Mouse (Mus musculus) brain, adult 2 months (tissue): ENCODE data around the gene Rgs14.
A peak's percentile ranks its signal among the peaks of the same experiment; 100 is the strongest.

Source experiments
- DNase-seq: peaks from one replicate; pipeline ENCODE4 v3.0.0; 2011; ENCODE audit warnings: low read depth, low spot score

The Rgs14 gene

DNA sequence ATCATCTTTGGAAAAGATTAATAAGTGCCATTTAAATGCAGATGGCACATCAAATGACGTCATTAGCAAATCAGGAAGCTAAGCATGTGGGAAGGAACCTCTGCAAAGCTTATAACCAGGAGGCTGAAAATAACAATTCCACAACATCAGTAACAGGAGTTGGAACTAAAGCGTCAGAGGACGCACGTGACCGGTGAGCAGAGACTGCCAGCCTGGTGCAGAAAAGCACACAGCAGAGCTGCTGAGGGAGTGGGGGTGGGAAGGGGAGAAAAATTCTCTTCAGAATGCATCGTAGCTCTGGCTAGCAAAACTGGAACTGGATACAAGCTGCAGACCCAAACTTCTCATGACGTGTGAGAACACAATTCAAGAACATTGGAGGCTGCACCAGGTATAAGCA is 25.2 kb upstream of the Rgs14 start:
- DNase-seq: peak; percentile 82

DNA sequence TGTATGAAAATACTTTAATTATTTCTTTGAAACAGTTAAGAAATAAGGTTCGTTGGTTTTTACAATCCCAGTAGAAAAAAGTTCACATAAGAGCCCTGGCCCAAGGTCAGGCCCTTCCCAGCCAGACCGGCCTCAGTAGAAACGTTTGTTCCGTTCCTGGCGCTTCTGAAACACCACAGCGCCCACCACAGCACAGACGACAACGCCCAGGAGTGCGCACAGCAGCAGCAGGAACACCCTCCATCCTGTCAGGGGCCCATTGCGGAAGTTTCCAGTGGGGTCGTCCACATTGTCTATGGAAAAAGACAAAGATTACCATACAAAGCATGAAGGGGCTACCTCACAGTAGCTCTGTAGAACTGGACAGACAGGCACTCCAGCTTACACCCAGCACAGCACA is 22.8 kb upstream of the Rgs14 start:
- DNase-seq: no peak

- no peak for DNase-seq
Measured at GRCm38 (mm10) chr13:55361145-55361544, 8.4 kb upstream of the Rgs14 start.

DNA sequence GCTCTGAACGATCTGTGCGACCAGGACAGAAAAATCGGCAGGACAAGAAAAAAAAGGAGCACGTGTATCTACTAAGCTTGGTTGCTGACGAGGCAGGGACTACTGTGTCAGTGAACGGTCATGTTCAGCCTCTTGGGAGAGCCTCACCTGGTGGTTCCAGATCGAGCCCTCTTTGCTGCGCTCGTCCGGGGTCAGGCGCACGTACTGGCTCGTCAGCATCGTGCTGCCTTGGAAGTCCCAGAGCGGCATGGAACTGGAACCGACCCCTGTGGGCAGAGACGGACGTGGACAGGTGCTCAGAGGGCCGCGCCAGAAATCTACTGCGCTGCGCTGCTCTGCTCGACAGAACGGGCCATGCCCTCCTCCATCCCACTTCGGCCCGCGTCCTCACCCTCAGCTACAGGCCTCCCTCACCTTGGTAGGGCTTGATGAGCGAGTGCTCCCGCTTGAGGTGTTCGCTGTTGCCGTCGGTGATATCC is 7.5 kb upstream of the Rgs14 start:
- DNase-seq: peak; percentile 19

GRCm38 (mm10) chr13:55362453-55363060 is 7.0 kb upstream of the Rgs14 start, which contains the start of gene Lman2:
Lman2 (minus strand) TSS chr13:55362783.
- peak; percentile 100 for DNase-seq

DNA sequence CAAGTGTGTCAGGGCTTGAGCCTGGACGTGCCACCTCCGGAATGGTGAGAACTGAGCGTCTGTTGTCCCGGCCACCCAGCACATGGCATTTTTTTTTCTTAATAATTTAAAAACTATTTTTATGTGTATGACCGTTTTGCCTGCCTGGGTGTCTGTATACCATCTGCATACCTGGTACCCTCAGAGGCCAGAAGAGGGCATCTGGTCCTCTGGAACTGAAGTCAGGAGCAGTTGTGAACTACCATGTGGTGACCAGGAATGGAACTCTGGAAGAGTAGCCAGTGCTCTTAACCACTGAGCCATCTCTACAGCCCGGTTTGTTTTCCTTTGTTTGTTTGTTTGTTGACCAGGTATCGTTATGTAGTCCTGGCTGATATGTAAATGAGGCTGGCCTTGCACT is 1.1 kb upstream of the Rgs14 start:
- DNase-seq: no peak

GRCm38 (mm10) chr13:55370234-55370633 is 702 bp downstream of the Rgs14 start:
- DNase-seq: no peak

DNA sequence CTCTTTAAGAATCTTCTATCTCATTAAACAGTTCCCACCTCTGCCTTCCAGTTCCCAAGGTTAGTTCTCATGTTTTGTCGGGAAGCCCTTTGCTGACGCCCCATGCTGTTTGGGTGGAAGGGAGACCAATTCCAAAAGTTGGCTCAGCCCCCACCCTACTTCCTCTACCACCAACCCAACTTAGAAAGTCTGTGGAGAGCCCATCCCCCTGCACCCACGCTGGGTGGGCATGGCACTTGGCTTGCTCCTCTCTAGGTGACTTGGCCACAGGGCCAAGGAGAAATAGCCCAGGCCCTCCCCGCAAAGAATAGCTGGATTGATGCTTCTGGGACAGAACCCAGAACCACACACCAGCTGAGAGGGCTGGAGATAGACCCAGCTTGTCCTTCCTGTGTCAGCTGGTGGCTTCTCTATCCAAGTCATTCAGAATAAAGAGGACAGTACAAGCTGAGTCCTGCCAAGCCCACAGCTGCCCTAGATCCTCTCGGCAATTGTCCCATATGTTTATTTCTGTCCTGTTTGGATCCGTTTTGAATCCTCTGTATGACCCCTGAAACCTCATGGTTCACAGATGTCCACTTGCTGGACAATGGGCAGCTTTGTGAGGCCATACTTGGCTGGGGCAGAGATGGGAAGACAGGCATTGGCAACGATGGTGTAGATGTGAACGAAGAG is 1.6 kb downstream of the Rgs14 start:
- DNase-seq: peak; percentile 94

- DNase-seq: no peak
Measured at GRCm38 (mm10) chr13:55371740-55372139, 2.2 kb downstream of the Rgs14 start.

GRCm38 (mm10) chr13:55374206-55374924 is 4.8 kb downstream of the Rgs14 start:
- DNase-seq: no peak

DNA sequence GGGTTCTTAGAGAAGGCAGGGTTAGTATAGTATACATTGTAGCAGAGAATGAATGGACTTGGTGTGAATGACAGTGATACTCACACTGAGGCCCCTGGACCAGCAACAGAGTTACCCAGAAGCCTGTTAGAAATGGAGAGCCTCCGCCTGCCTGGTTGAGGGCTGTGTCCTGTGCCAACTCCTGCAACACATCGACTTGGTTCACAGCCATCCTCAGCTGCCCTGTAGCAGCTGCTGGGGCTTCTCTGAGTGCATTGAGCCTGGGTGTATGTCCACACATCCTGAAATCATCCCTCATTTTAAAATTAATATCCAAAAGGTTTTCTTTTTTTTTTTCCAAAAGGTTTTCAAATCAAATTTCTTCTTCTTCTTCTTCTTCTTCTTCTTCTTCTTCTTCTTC is 6.3 kb downstream of the Rgs14 start:
- peak; percentile 47 for DNase-seq

DNA sequence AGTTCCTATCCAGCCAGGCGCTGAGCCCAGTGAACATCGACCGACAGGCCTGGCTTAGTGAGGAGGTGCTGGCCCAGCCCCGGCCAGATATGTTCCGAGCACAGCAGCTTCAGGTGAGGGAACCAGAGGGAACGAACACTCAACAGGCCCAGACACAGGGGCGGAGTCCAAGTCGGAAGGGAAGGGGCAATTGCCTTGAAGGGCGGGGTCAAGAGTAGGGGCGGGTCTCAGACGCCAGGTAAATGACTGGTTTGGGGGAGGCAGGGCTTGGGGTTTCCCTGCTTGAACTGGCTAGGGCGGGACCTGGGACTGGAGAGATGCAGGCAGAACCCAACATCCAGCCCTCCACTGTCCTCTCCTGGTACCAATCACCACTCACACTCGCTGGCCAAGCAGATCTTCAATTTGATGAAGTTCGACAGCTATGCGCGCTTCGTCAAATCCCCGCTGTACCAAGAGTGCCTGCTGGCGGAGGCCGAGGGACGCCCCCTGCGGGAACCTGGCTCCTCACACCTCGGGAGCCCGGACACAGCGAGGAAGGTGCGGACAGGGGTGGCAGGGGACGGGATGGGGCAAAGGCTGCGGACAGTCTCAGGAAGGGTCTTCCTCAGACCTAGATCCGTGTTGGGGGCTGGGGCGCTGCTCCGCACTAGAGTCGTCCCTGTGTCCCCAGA is 9.5 kb downstream of the Rgs14 start:
- DNase-seq: no peak

DNA sequence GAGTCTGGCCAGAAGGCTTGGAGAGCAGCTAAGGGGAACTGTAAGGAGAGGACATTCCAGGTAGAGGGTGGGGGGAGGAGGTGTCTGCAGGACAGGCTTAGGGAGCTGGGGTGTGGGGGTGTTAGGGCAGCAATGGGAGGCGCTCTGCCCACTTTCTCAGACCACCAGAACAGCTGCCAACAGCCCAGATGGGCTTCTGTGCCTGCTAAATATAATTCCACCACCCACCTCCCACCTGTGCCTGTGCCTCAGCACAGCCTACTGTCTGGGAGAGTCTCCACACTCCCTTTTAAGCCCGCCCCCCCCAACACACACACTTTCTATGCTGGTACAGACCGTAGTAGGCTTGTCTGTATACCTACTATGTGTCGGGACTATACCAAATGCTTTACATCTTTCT is 12.3 kb downstream of the Rgs14 start:
- peak; percentile 89 for DNase-seq

DNA sequence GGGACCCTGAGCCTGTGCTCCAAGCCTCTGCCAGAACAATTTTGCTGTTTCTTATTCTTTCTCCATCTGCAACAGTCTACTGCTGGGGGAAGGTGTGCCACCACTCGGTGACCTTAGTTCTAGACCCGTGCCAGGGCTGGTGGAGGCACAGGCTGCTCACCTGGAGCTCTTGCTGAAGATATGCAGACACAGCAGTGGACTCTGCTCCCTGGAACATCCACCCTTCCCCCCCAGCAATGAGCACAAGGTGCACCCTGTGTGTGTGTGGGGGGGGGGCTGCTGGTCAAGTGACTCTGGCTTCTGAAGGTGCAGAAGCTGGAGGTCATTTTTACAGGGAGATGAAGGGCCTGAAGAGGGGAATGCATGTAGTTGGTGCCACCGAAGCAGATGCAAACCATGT is 21.1 kb downstream of the Rgs14 start:
- no peak for DNase-seq

- DNase-seq: no peak
Measured at GRCm38 (mm10) chr13:55391626-55392029, 22.1 kb downstream of the Rgs14 start.

- DNase-seq: no peak
Measured at GRCm38 (mm10) chr13:55392933-55393332, 23.4 kb downstream of the Rgs14 start.

GRCm38 (mm10) chr13:55398088-55398487 is 28.6 kb downstream of the Rgs14 start, which contains the start of gene Slc34a1:
Slc34a1 (plus strand) TSS chr13:55398187.
- DNase-seq: no peak

- no peak for DNase-seq
Measured at GRCm38 (mm10) chr13:55399300-55400038, 29.9 kb downstream of the Rgs14 start.

DNA sequence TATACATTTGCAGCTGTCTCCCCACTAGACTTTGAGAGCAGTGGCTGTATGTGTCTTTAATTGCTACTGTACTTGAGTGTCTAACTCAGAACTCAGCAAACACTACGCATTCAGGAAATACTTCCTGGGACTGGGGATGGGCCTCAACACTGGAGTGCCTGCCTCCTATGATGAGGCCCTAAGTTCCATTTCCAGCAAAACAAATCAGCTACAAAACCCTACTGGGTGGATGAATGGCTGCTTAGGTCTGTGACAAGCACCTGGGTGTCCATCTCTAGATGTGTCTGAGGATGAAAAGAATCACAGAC is 30.5 kb downstream of the Rgs14 start:
- DNase-seq: no peak

GRCm38 (mm10) chr13:55403266-55403665 is 33.7 kb downstream of the Rgs14 start:
- DNase-seq: no peak
